Mouse (Mus musculus) heart, postnatal 0 days (tissue): ENCODE results near the gene Gnai3.

ENCODE experiments used
- CTCF ChIP-seq: IDR thresholded peaks from 2 replicates; pipeline ENCODE4 v1.5.1; 2016; ENCODE audit warnings: antibody characterized with exemption, control low read depth, low read depth
- EP300 ChIP-seq: IDR thresholded peaks from 2 replicates; pipeline ENCODE4 v1.6.1; 2016; ENCODE audit warnings: antibody characterized with exemption, low read depth

GRCm38 (mm10) chr3:108134701-108135100, 11.2 kb downstream of the Gnai3 start:
- TF ChIP-seq CTCF (no peak), EP300 (no peak)
